Mouse (Mus musculus): Measurements from ENCODE around the gene Erlec1. TPM values are rescaled to one million over a fixed set of nuclear protein-coding genes. Genes with fewer than 3 reads are reported as not detected.

Erlec1 gene
- 12.6 TPM in 2 replicates for polyA plus RNA-seq (2014; fragmentation: Nextera tagmentation; extraction: Ambion mirVana)

DNA sequence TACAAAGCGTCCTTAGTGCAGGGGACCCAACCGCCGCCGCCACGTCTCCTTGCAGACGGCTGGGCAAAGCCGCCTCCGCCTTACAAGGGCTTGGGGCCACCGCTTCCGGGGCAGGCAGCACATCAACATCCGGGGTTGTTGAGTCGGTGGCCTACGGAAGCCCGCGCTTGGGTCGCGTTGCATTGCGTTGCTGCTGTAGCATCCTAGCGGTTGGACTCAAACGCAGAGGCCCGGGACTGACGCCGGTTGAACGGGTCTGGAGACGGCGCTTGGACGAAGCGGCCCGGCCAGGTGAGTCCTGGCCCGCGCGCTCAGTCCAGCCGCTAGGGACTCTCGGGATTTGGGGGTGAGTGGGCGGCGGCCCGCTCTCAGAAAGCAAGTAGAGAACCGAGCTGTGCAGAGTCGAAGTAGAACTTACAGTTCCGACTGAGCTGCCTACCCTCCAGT, at the start of gene Erlec1:
Gene Erlec1 (minus strand): TSS at position 57 of the 447 bp plus-strand sequence.
- peak; percentile 94 for ATAC-seq (replicated peaks; ENCODE audit: insufficient number of reproducible peaks, low FRiP score, low TSS enrichment)
- H3K36me3 ChIP-seq (ENCODE audit: control insufficient read depth, insufficient read depth, low read length), result peaks cover 5% of the 10 kb centered on the region
- H3K9ac ChIP-seq (ENCODE audit: low read depth, low read length), result peak within 1 kb of the TSS; percentile 94
- H3K4me1 ChIP-seq (ENCODE audit: control insufficient read depth, insufficient read depth, low read length), result peaks cover 8% of the 10 kb centered on the region; the same call in 1 of the 2 replicates
- WGBS (ENCODE audit: insufficient replicate concordance), result under 1% methylated on average over 40 of the region's 40 CpGs
- peak within 1 kb of the TSS; percentile 87 for H3K4me3 ChIP-seq (ENCODE audit: low read depth, low read length)
- no peaks in the 10 kb centered on the region for H3K9me3 ChIP-seq (replicated peaks; ENCODE audit: control insufficient read depth, low read length)
- no peaks in the 10 kb centered on the region for H3K27me3 ChIP-seq (ENCODE audit: control insufficient read depth, insufficient read depth, low read length)
- H3K4me2 ChIP-seq, result peak within 1 kb of the TSS; percentile 73
- H3K27ac ChIP-seq (ENCODE audit: low read depth, low read length), result peak within 1 kb of the TSS; percentile 78

DNA sequence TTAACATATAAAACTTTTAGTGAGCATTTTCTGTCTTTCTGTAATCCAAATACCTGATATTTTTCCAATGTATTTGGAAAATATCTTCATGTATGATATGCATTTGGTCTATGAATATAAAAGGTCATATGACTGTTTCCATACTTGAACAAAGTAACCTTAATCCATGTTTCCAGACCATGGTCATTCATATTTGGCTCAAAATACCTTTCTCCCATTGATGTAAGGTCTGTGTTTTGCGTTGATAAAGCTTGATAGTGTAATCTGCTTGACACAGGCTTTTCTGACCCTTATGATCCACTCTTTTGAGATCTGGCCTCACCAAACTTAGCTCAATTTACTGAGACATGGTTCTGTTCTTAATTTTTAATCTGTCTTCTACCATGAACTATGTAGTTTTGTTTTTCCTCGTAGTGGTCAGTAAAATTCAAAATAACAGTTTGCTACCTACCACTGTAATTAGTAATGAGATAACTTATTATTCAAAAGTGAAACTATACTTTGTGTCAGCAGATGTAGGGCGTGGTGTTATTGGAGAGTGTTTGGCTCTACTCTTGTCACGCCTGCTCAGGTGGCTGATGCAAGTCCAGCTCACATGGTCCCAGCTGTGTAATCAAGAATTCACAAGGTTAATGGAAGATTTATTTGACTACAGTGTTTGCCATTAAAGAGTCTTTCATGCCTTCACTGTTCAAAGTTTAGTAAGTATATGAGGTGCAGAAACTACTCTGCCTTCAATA, 47.2 kb upstream of the Erlec1 start:
- no peaks in the 10 kb centered on the region for H3K9me3 ChIP-seq (replicated peaks; ENCODE audit: control insufficient read depth, low read length)
- H3K4me2 ChIP-seq, result no peak overlapping the region
- ATAC-seq (replicated peaks; ENCODE audit: insufficient number of reproducible peaks, low FRiP score, low TSS enrichment), result peak; percentile 79
- H3K9ac ChIP-seq (ENCODE audit: low read depth, low read length), result no peak overlapping the region
- no peaks in the 10 kb centered on the region for H3K27me3 ChIP-seq (ENCODE audit: control insufficient read depth, insufficient read depth, low read length)
- H3K27ac ChIP-seq (ENCODE audit: low read depth, low read length), result no peak overlapping the region
- H3K36me3 ChIP-seq (ENCODE audit: control insufficient read depth, insufficient read depth, low read length), result no peaks in the 10 kb centered on the region
- no peaks in the 10 kb centered on the region for H3K4me1 ChIP-seq (ENCODE audit: control insufficient read depth, insufficient read depth, low read length)
- no peak overlapping the region for H3K4me3 ChIP-seq (ENCODE audit: low read depth, low read length)
- 76% methylated on average over 4 of the region's 4 CpGs for WGBS (ENCODE audit: insufficient replicate concordance)

DNA sequence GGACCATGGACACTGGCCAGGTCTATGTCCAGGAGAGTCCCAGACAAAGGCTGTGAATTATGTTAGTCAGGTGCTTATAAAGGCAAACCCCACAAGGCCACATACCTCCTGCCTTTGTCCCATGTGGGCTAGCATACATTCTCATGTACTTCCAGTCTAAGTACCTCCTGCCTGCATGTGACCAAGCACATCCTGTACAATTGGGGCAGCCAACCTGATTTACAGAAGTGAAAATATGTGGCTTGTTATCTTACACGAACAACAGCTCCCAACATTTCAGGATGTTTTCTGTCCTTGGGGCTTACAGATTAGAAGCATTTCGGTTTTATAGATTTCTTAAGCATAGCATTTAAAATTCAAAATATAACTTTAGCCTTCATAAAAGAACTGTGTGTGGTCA, 45.9 kb upstream of the Erlec1 start:
- Histone ChIP-seq H3K27me3 (ENCODE audit: control insufficient read depth, insufficient read depth, low read length) (no peaks in the 10 kb centered on the region), H3K4me3 (ENCODE audit: low read depth, low read length) (no peak overlapping the region), H3K9me3 (replicated peaks; ENCODE audit: control insufficient read depth, low read length) (no peaks in the 10 kb centered on the region), H3K4me2 (no peak overlapping the region), H3K4me1 (ENCODE audit: control insufficient read depth, insufficient read depth, low read length) (no peaks in the 10 kb centered on the region), H3K9ac (ENCODE audit: low read depth, low read length) (no peak overlapping the region), H3K36me3 (ENCODE audit: control insufficient read depth, insufficient read depth, low read length) (no peaks in the 10 kb centered on the region), H3K27ac (ENCODE audit: low read depth, low read length) (no peak overlapping the region)
- no peak for ATAC-seq (replicated peaks; ENCODE audit: insufficient number of reproducible peaks, low FRiP score, low TSS enrichment)
- 75% methylated on average over 2 of the region's 2 CpGs for WGBS (ENCODE audit: insufficient replicate concordance)

DNA sequence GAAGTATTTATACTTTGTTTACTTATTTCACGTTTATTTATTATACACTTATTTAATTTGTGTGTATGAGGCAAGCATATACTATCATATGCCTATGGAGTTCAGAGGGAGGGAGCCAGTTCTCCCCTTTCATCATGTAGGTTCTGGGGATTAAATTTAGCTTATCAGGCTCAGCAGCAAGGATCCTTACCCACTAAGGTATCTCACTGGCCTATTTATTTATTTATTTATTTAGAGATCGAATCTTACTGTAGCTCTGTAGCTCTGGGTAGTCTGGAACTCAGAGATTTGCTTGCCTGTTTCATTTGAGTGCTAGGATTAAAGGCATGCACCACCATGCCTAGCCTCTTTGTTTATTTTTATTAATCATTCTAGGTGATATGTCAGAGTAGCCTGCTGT, 44.6 kb upstream of the Erlec1 start:
- no peaks in the 10 kb centered on the region for H3K36me3 ChIP-seq (ENCODE audit: control insufficient read depth, insufficient read depth, low read length)
- ATAC-seq (replicated peaks; ENCODE audit: insufficient number of reproducible peaks, low FRiP score, low TSS enrichment), result no peak
- H3K27me3 ChIP-seq (ENCODE audit: control insufficient read depth, insufficient read depth, low read length), result no peaks in the 10 kb centered on the region
- no peaks in the 10 kb centered on the region for H3K4me1 ChIP-seq (ENCODE audit: control insufficient read depth, insufficient read depth, low read length)
- H3K9ac ChIP-seq (ENCODE audit: low read depth, low read length), result no peak overlapping the region
- no peak overlapping the region for H3K4me3 ChIP-seq (ENCODE audit: low read depth, low read length)
- WGBS (ENCODE audit: insufficient replicate concordance), result 66% methylated on average over 2 of the region's 2 CpGs
- H3K27ac ChIP-seq (ENCODE audit: low read depth, low read length), result no peak overlapping the region
- H3K4me2 ChIP-seq, result no peak overlapping the region
- no peaks in the 10 kb centered on the region for H3K9me3 ChIP-seq (replicated peaks; ENCODE audit: control insufficient read depth, low read length)

DNA sequence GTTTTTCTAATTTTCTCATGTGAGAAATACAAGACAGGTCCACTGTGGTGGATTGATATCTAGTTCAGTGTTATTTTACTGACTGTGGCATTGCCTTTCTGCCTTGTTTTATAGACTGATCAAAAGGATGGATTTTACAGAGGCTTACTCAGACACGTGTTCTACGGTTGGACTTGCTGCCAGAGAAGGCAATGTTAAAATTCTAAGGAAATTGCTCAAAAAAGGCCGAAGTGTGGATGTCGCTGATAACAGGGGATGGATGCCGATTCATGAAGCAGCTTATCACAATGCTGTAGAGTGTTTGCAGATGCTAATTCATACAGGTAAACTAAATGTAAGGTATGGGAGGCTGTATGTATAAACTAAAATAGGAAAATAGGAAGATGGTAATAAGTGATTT, 44.1 kb upstream of the Erlec1 start:
- no peaks in the 10 kb centered on the region for H3K9me3 ChIP-seq (replicated peaks; ENCODE audit: control insufficient read depth, low read length)
- 80% methylated on average over 5 of the region's 5 CpGs for WGBS (ENCODE audit: insufficient replicate concordance)
- H3K4me3 ChIP-seq (ENCODE audit: low read depth, low read length), result no peak overlapping the region
- H3K36me3 ChIP-seq (ENCODE audit: control insufficient read depth, insufficient read depth, low read length), result no peaks in the 10 kb centered on the region
- H3K4me2 ChIP-seq, result no peak overlapping the region
- H3K27ac ChIP-seq (ENCODE audit: low read depth, low read length), result no peak overlapping the region
- H3K27me3 ChIP-seq (ENCODE audit: control insufficient read depth, insufficient read depth, low read length), result no peaks in the 10 kb centered on the region
- no peak for ATAC-seq (replicated peaks; ENCODE audit: insufficient number of reproducible peaks, low FRiP score, low TSS enrichment)
- no peak overlapping the region for H3K9ac ChIP-seq (ENCODE audit: low read depth, low read length)
- no peaks in the 10 kb centered on the region for H3K4me1 ChIP-seq (ENCODE audit: control insufficient read depth, insufficient read depth, low read length)

DNA sequence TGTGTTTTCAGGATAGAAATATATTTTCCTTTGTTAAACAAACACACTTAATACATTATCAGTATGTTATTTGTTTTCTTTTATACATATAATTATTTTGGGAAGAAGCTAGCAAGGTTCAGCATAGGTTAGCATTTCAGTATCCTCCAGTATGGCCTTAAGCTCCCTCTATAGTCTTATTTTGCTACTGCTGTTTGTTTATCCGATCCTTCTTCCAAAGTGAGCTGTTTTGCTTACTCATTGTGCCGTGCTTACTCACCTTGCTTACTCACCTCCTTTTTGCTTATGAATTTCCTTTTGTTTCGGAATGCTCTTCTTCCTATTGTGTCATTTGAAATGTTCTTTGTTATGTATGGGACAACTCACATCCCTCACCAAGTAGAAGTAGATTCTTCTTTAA, 42.5 kb upstream of the Erlec1 start:
- no peak overlapping the region for H3K9ac ChIP-seq (ENCODE audit: low read depth, low read length)
- peak; percentile 82 for ATAC-seq (replicated peaks; ENCODE audit: insufficient number of reproducible peaks, low FRiP score, low TSS enrichment)
- WGBS (ENCODE audit: insufficient replicate concordance), result 85% methylated on average over 3 of the region's 3 CpGs
- no peaks in the 10 kb centered on the region for H3K9me3 ChIP-seq (replicated peaks; ENCODE audit: control insufficient read depth, low read length)
- H3K4me3 ChIP-seq (ENCODE audit: low read depth, low read length), result no peak overlapping the region
- no peaks in the 10 kb centered on the region for H3K27me3 ChIP-seq (ENCODE audit: control insufficient read depth, insufficient read depth, low read length)
- no peaks in the 10 kb centered on the region for H3K36me3 ChIP-seq (ENCODE audit: control insufficient read depth, insufficient read depth, low read length)
- no peaks in the 10 kb centered on the region for H3K4me1 ChIP-seq (ENCODE audit: control insufficient read depth, insufficient read depth, low read length)
- H3K4me2 ChIP-seq, result no peak overlapping the region
- no peak overlapping the region for H3K27ac ChIP-seq (ENCODE audit: low read depth, low read length)

DNA sequence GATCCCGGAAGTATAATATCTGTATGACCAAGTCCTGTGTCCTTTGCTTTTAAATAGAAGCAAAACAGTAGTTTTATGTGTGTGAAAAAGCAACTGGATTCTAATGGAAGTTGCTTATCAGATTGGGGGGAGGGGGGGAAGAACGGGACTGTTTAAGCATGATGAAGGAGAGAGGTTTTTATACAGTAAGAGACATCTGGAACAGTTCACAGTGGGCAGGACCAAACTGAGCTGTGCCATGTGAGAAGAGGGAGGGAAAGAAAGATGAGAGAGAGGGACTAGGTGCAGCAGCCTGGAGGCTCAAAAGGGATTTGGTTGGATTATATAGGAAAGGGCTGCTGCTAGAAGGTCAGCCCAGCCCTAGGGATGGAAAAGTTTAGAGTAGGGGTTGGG, 32.5 kb upstream of the Erlec1 start:
- no peaks in the 10 kb centered on the region for H3K9me3 ChIP-seq (replicated peaks; ENCODE audit: control insufficient read depth, low read length)
- peak overlapping the region; percentile 79 for H3K4me3 ChIP-seq (ENCODE audit: low read depth, low read length)
- peaks cover 5% of the 10 kb centered on the region; the same call in 1 of the 2 replicates for H3K4me1 ChIP-seq (ENCODE audit: control insufficient read depth, insufficient read depth, low read length)
- H3K36me3 ChIP-seq (ENCODE audit: control insufficient read depth, insufficient read depth, low read length), result no peaks in the 10 kb centered on the region
- peak overlapping the region; percentile 85 for H3K9ac ChIP-seq (ENCODE audit: low read depth, low read length)
- peak overlapping the region; percentile 82 for H3K4me2 ChIP-seq
- no peaks in the 10 kb centered on the region for H3K27me3 ChIP-seq (ENCODE audit: control insufficient read depth, insufficient read depth, low read length)
- ATAC-seq (replicated peaks; ENCODE audit: insufficient number of reproducible peaks, low FRiP score, low TSS enrichment), result peak; percentile 75
- 5% methylated on average over 2 of the region's 2 CpGs for WGBS (ENCODE audit: insufficient replicate concordance)
- peak overlapping the region; percentile 18; the same call in 1 of the 2 replicates for H3K27ac ChIP-seq (ENCODE audit: low read depth, low read length)

DNA sequence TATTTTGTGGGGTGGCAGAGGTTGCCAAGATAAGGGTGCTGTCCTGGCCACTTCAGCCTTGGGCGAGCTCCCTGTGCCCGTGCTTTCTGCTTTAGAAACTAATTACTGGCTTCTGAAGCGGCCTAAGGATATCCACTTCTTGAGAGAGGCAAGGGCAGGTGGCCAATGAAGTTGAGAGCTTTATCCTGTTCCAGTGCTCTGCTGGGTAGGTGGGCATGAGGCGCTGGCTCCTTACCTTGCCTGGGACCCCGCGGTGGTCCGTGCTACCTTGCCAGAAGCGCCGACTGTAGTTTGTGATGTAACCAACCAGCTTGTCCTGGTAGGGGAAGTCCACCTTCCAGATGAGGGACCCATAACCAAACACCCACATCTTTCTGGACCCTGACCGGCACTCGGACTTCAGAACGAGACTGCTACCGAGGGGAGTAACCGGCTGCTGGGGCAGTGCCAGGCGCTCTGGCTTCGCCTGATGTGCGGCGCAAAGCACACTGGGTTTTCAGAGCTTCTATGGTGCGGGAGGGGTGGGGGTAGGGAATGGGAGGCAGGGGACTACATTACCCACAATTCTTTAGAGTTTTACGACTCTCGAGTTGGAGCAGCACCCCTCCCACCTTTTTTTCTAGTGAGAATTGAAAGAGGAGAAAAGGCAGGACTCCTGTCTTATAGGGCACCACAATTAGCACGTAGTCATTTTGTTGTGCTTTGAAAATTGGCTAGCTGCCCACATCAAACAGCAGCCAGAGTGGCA, 31.9 kb upstream of the Erlec1 start, which contains the start of gene Chac2:
Gene Chac2 (minus strand): TSS at position 474 of the 748 bp plus-strand sequence.
- peak within 1 kb of the TSS; percentile 85 for H3K9ac ChIP-seq (ENCODE audit: low read depth, low read length)
- peak within 1 kb of the TSS; percentile 82 for H3K4me2 ChIP-seq
- H3K9me3 ChIP-seq (replicated peaks; ENCODE audit: control insufficient read depth, low read length), result no peaks in the 10 kb centered on the region
- WGBS (ENCODE audit: insufficient replicate concordance), result under 1% methylated on average over 22 of the region's 22 CpGs
- H3K36me3 ChIP-seq (ENCODE audit: control insufficient read depth, insufficient read depth, low read length), result no peaks in the 10 kb centered on the region
- H3K27me3 ChIP-seq (ENCODE audit: control insufficient read depth, insufficient read depth, low read length), result no peaks in the 10 kb centered on the region
- peak; percentile 96 for ATAC-seq (replicated peaks; ENCODE audit: insufficient number of reproducible peaks, low FRiP score, low TSS enrichment)
- peak within 1 kb of the TSS; percentile 79 for H3K4me3 ChIP-seq (ENCODE audit: low read depth, low read length)
- peak within 1 kb of the TSS; percentile 60; the same call in 1 of the 2 replicates for H3K27ac ChIP-seq (ENCODE audit: low read depth, low read length)
- peaks cover 5% of the 10 kb centered on the region; the same call in 1 of the 2 replicates for H3K4me1 ChIP-seq (ENCODE audit: control insufficient read depth, insufficient read depth, low read length)
